Mouse (Mus musculus) heart, postnatal 0 days (tissue): Measurements from ENCODE around the gene Hba-a1. TPM values are rescaled to one million over a fixed set of nuclear protein-coding genes. Genes with fewer than 3 reads are reported as not detected.

Experiments used
- ATAC-seq: fragments of 200-750 bp; cut with Nextera tagmentation; 2 replicates; pipeline ENCODE4 v1.8.0; 2017; ENCODE audit warnings: low read depth, moderate number of reproducible peaks, moderate library complexity; ENCODE audit not compliant: insufficient read depth
- DNase-seq: peaks from one replicate; pipeline ENCODE4 v3.0.0-alpha.2; 2016; ENCODE audit warnings: low spot score
- H3K27ac ChIP-seq: fragments of 300-500 bp; sonication (generic); 2 replicates; pipeline ENCODE4 v1.5.1; 2014; ENCODE audit warnings: low read depth, mild to moderate bottlenecking
- H3K27me3 ChIP-seq: fragments of 300-500 bp; sonication (generic); 2 replicates; pipeline ENCODE4 v1.6.1; 2014; ENCODE audit warnings: low read length, mixed read lengths; ENCODE audit not compliant: control insufficient read depth, insufficient read depth
- H3K36me3 ChIP-seq: fragments of 300-500 bp; sonication (generic); replicated peaks from 2 replicates; pipeline ENCODE4 v1.6.1; 2014; ENCODE audit warnings: low read length, mixed read lengths; ENCODE audit not compliant: control insufficient read depth, insufficient read depth
- H3K4me1 ChIP-seq: fragments of 300-500 bp; sonication (generic); 2 replicates; pipeline ENCODE4 v1.6.1; 2014; ENCODE audit warnings: antibody characterized with exemption; ENCODE audit not compliant: control insufficient read depth, insufficient read depth
- H3K4me2 ChIP-seq: fragments of 300-500 bp; sonication (generic); 2 replicates; pipeline ENCODE4 v1.6.1; 2014; ENCODE audit warnings: low read depth, mild to moderate bottlenecking, low read length, moderate library complexity
- H3K4me3 ChIP-seq: fragments of 300-500 bp; sonication (generic); 2 replicates; pipeline ENCODE4 v1.5.1; 2014; ENCODE audit warnings: low read depth, low read length
- H3K9ac ChIP-seq: fragments of 300-500 bp; sonication (generic); replicated peaks from 2 replicates; pipeline ENCODE4 v1.6.1; 2014; ENCODE audit warnings: low read depth, low read length, mixed read lengths
- H3K9me3 ChIP-seq: fragments of 300-500 bp; sonication (generic); replicated peaks from 2 replicates; pipeline ENCODE4 v1.6.1; 2016; ENCODE audit warnings: low read length; ENCODE audit not compliant: control insufficient read depth
- CTCF ChIP-seq: IDR thresholded peaks from 2 replicates; pipeline ENCODE4 v1.5.1; 2016; ENCODE audit warnings: antibody characterized with exemption, control low read depth, low read depth
- EP300 ChIP-seq: IDR thresholded peaks from 2 replicates; pipeline ENCODE4 v1.6.1; 2016; ENCODE audit warnings: antibody characterized with exemption, low read depth
- WGBS: fragments of 180-500 bp; shearing (Covaris S2); extraction: QIAGEN DNeasy Blood & Tissue Kit; methylation state at CpG from one replicate; pipeline ENCODE4 v1.1.7; 2014; 5-methylcytosine and 5-hydroxymethylcytosine counted together
- polyA plus RNA-seq: library from polyadenylated mRNA; unstranded; fragments of >200 nt; fragmentation: Nextera tagmentation; extraction: Ambion mirVana; gene quantifications from 2 replicates; pipeline ENCODE4 v1.2.1, GENCODE M21; 2015
- total RNA-seq: library from RNA; depleted of rRNA; stranded (reverse); fragments of >200 nt; gene quantifications from 2 replicates; pipeline ENCODE4 v1.2.3, GENCODE M21; 2014; ENCODE audit warnings: low replicate concordance

Gene Hba-a1
- total and polyA plus RNA-seq, 2 experiments from 2014 or later = 1,841 to 3,333 TPM

DNA sequence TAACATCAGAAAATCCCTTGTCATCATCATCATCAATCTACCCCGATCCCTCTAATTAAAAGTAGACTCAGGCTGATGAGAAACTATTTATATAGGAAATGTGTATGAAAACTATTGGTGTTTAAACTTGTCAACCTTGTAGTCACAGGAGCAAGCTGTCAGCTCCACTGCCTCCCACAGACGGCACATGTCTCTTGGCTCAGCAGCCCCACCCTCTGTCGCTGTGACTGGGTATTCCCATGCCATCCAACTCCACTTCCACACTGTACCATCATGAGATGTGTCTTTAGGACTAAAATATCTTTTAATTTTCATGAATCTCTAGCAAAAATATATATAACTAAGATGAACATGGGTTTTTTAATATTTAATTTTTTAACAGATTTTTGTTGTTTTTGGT lies 35.0 kb upstream of the Hba-a1 start:
- H3K36me3 ChIP-seq = peaks cover 63% of the 10 kb centered on the region
- WGBS = 86% methylated on average over 3 of the region's 3 CpGs

DNA sequence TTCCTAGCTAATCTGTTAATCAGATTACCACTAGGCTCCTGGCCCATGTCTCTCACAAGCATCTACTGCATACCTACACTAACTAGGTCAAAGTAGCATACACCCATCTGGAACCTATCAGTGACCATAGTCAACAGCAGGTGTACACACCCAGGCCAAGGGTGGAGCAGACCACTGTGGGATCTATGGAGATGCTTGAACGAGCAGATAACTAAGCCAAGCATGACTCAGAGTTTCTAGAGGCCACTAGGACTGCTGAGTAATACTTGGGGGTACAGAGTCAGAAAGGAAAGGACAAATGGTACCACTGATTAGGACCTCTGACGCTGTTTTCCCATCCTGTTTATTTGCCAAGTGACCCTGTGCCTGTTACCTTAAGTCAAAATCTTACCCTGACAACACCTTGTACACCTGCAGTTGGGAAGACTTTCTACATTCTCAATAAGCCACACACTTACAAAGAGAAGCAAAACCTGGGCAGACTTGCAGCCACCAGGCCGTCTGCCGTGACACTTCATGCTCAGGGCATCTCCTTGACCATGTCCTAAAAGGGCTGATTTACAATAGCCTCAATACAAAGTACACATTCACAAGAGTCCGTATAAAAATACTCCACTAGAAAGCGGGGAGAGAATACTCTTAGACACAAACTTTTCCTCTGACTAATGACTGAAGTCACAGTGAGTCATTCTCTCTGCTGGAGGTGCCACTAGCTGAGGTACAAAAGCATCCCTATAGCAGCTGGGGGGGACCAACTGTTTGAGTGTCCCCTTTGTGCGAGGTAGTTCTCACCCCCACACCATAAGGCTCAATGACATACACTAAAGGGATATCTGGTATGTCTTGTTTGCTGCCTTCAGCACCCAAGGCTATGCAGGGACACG lies 32.2 kb upstream of the Hba-a1 start:
- DNase-seq = no peak
- TF ChIP-seq CTCF (no peak), EP300 (no peak)
- Histone ChIP-seq H3K27ac (no peak overlapping the region), H3K36me3 (peaks cover 74% of the 10 kb centered on the region), H3K9me3 (no peaks in the 10 kb centered on the region), H3K4me2 (no peak overlapping the region), H3K27me3 (no peaks in the 10 kb centered on the region), H3K4me1 (no peaks in the 10 kb centered on the region), H3K9ac (no peak overlapping the region), H3K4me3 (no peak overlapping the region)
- ATAC-seq = no peak
- WGBS = 79% methylated on average over 8 of the region's 8 CpGs

More for the DNA sequence above, 35.0 kb upstream of the Hba-a1 start:
- DNase-seq (no peak), ATAC-seq (no peak)
- Histone ChIP-seq H3K9me3 (no peaks in the 10 kb centered on the region), H3K27me3 (no peaks in the 10 kb centered on the region), H3K4me1 (peaks cover 10% of the 10 kb centered on the region; the same call in 1 of the 2 replicates), H3K9ac (no peak overlapping the region), H3K4me2 (no peak overlapping the region), H3K27ac (no peak overlapping the region), H3K4me3 (no peak overlapping the region)
- TF ChIP-seq EP300 = no peak
- TF ChIP-seq CTCF = no peak

DNA sequence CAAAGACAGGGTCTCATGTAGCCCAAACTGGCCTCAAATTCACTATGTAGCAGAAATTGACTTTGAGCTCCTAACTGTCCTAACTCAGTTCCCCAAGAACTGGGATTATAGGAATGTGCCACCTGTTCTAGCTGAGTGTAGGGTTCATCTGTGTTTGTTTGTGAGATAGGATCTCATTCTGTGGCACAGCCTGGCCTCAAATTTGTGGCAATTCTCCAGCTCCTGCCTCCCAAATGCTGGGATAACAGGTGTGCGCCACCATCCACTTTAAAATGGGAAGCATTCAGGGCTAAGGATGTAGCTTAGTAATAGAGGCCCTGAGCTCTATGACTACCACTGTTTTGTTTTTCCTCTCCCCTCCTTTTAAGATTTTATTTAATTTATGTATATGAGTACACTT lies 30.2 kb upstream of the Hba-a1 start:
- TF ChIP-seq CTCF = no peak
- TF ChIP-seq EP300 = no peak
- peaks cover 56% of the 10 kb centered on the region for H3K36me3 ChIP-seq
- H3K27me3 ChIP-seq = no peaks in the 10 kb centered on the region
- H3K4me3 ChIP-seq = no peak overlapping the region
- H3K27ac ChIP-seq = no peak overlapping the region
- H3K9ac ChIP-seq = no peak overlapping the region
- H3K9me3 ChIP-seq = no peaks in the 10 kb centered on the region
- 100% methylated on average over 1 of the region's 1 CpGs for WGBS
- H3K4me1 ChIP-seq = no peaks in the 10 kb centered on the region
- ATAC-seq (no peak), DNase-seq (no peak)
- H3K4me2 ChIP-seq = no peak overlapping the region

DNA sequence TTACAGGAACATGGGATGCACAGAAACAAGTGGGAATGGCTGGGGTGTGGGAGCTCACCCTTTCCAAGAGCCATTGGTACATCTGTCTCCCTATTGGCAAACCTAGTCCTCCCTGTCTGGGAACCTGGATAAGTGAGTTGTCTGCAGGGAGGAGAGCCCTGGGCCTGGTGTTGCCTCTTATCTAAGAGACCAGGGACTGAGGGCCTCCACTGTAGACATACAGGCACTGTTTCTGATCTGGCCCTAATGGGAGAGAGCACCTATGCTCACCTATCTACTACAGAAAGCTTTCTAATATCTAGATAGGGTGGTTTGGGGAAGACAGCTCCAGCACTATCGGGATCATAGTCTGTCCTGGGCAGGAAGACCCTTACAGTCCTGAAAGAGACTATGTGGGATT lies 27.2 kb upstream of the Hba-a1 start:
- Histone ChIP-seq H3K27ac (no peak overlapping the region), H3K4me2 (no peak overlapping the region), H3K9me3 (no peaks in the 10 kb centered on the region), H3K9ac (no peak overlapping the region), H3K36me3 (peaks cover 49% of the 10 kb centered on the region), H3K27me3 (no peaks in the 10 kb centered on the region), H3K4me1 (no peaks in the 10 kb centered on the region), H3K4me3 (no peak overlapping the region)
- 92% methylated on average over 1 of the region's 1 CpGs for WGBS
- DNase-seq (no peak), ATAC-seq (no peak)
- no peak for TF ChIP-seq CTCF
- no peak for TF ChIP-seq EP300

DNA sequence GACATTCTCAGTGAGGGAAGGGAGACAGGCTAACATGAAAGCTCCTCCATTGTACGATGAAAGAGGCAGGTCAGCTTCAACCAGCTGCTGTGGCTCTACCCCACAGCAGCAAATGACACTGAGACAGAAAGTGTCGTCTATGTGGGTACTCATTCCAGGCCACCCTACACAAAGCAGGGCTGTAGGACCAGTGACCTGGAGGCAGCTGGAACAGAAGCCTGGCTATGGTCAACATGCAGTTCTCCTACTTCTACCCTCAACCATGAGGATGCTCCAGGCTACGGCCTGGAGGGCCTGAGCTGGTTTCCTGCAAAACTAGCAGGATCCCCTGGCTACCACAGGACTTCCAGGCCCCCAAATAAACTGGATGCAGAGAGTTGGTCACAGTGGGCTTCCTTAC lies 26.7 kb upstream of the Hba-a1 start:
- ATAC-seq = no peak
- Histone ChIP-seq H3K9me3 (no peaks in the 10 kb centered on the region), H3K27ac (no peak overlapping the region), H3K4me3 (no peak overlapping the region), H3K36me3 (peaks cover 50% of the 10 kb centered on the region), H3K27me3 (no peaks in the 10 kb centered on the region), H3K4me1 (no peaks in the 10 kb centered on the region), H3K9ac (no peak overlapping the region), H3K4me2 (no peak overlapping the region)
- no peak for TF ChIP-seq EP300
- no peak for TF ChIP-seq CTCF
- 83% methylated on average over 3 of the region's 3 CpGs for WGBS
- DNase-seq = no peak
